Mouse (Mus musculus) limb, embryonic 14.5 days (tissue): ENCODE data around the gene Rnf123. TPM values are rescaled to one million over a fixed set of nuclear protein-coding genes. Genes with fewer than 3 reads are reported as not detected.
A peak's percentile ranks its signal among the peaks of the same experiment; 100 is the strongest.

Source experiments
- ATAC-seq: fragments of 200-750 bp; cut with Nextera tagmentation; 2 replicates; pipeline ENCODE4 v1.8.0; 2017; ENCODE audit warnings: low read depth, moderate number of reproducible peaks, moderate TSS enrichment; ENCODE audit not compliant: low FRiP score
- DNase-seq: peaks from one replicate; pipeline ENCODE4 v3.0.0-alpha.2; 2015; ENCODE audit warnings: low spot score
- H3K27ac ChIP-seq: fragments of 300-500 bp; sonication (generic); replicated peaks from 2 replicates; pipeline ENCODE4 v1.5.1; 2014; ENCODE audit warnings: low read depth, mild to moderate bottlenecking, low read length, moderate library complexity, mixed read lengths
- H3K27me3 ChIP-seq: fragments of 300-500 bp; sonication (generic); 2 replicates; pipeline ENCODE4 v1.6.1; 2014; ENCODE audit warnings: low read length, mixed read lengths; ENCODE audit not compliant: control insufficient read depth, insufficient read depth
- H3K36me3 ChIP-seq: fragments of 300-500 bp; sonication (generic); 2 replicates; pipeline ENCODE4 v1.6.1; 2014; ENCODE audit warnings: mild to moderate bottlenecking, low read length, moderate library complexity, mixed read lengths; ENCODE audit not compliant: control insufficient read depth, insufficient read depth
- H3K4me1 ChIP-seq: fragments of 300-500 bp; sonication (generic); 2 replicates; pipeline ENCODE4 v1.6.1; 2014; ENCODE audit warnings: antibody characterized with exemption, low read length, mixed read lengths; ENCODE audit not compliant: control insufficient read depth, insufficient read depth
- H3K4me2 ChIP-seq: fragments of 300-500 bp; sonication (generic); replicated peaks from 2 replicates; pipeline ENCODE4 v1.6.1; 2014; ENCODE audit warnings: low read depth, mild to moderate bottlenecking, low read length, moderate library complexity; ENCODE audit not compliant: severe bottlenecking
- H3K4me3 ChIP-seq: fragments of 300-500 bp; sonication (generic); replicated peaks from 2 replicates; pipeline ENCODE4 v1.5.1; 2014; ENCODE audit warnings: low read length
- H3K9ac ChIP-seq: fragments of 300-500 bp; sonication (generic); 2 replicates; pipeline ENCODE4 v1.6.1; 2014; ENCODE audit warnings: mild to moderate bottlenecking, low read depth, low read length, moderate library complexity; ENCODE audit not compliant: severe bottlenecking
- H3K9me3 ChIP-seq: fragments of 300-500 bp; sonication (generic); 2 replicates; pipeline ENCODE4 v1.6.1; 2016; ENCODE audit warnings: low read length; ENCODE audit not compliant: control insufficient read depth
- POLR2A ChIP-seq: fragments of 200-500 bp; IDR thresholded peaks from 2 replicates; pipeline ENCODE4 v1.8.0; 2012; ENCODE audit warnings: inconsistent platforms, mild to moderate bottlenecking, moderate library complexity, borderline replicate concordance; ENCODE audit not compliant: insufficient read depth, insufficient read length; ENCODE audit errors: extremely low read depth
- WGBS: fragments of 180-500 bp; shearing (Covaris S2); extraction: QIAGEN DNeasy Blood & Tissue Kit; methylation state at CpG from one replicate; pipeline ENCODE4 v1.1.7; 2014; 5-methylcytosine and 5-hydroxymethylcytosine counted together
- polyA plus RNA-seq, 2 experiments: library from polyadenylated mRNA; depleted of rRNA in 1 of 2; stranded (reverse) in 1 of 2; unstranded in 1 of 2; fragments of >200 nt; fragmentation: Nextera tagmentation in 1 of 2; extraction: Ambion mirVana in 1 of 2; gene quantifications; 2 replicates each; pipeline versions ENCODE4 v1.2.1 to v1.2.3; 2012 to 2014

Rnf123 gene
- 67.9 and 89.0 TPM in 2 replicates for polyA plus RNA-seq (2012; rRNA removed)
- 32.4 and 33.0 TPM in 2 replicates for polyA plus RNA-seq (2014; fragmentation: Nextera tagmentation; extraction: Ambion mirVana)

DNA sequence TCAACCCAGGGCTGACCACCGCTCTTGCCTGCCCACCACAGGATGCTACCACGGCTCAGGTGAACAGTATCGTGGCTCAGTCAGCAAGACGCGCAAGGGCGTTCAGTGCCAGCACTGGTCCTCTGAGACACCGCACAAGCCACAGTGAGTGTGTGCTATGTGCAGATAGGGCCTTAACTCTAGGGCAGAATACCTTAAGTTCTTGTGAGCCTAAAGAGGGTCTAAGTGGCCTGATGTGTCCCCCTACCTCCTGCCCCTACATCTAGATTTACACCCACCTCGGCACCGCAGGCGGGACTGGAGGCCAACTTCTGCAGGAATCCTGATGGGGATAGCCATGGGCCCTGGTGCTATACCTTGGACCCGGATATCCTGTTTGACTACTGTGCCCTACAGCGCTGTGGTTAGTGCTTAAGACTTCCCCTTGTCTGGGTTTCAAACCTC, at the start of gene Rnf123:
TSS of gene Rnf123 (minus strand) at position 359 of the 444 bp plus-strand sequence.
- TF ChIP-seq POLR2A: no peak
- WGBS: 33% methylated on average over 12 of the region's 12 CpGs
- Histone ChIP-seq H3K27ac (no peak within 1 kb of the TSS), H3K36me3 (peaks cover 40% of the 10 kb centered on the region), H3K9me3 (no peaks in the 10 kb centered on the region), H3K9ac (peak within 1 kb of the TSS; percentile 12; the same call in 1 of the 2 replicates), H3K4me3 (peak within 1 kb of the TSS; percentile 11; the same call in 1 of the 2 replicates), H3K27me3 (peaks cover 20% of the 10 kb centered on the region; the same call in 1 of the 2 replicates), H3K4me2 (peak within 1 kb of the TSS; percentile 26), H3K4me1 (peaks cover 14% of the 10 kb centered on the region)
- ATAC-seq (no peak), DNase-seq (no peak)

DNA sequence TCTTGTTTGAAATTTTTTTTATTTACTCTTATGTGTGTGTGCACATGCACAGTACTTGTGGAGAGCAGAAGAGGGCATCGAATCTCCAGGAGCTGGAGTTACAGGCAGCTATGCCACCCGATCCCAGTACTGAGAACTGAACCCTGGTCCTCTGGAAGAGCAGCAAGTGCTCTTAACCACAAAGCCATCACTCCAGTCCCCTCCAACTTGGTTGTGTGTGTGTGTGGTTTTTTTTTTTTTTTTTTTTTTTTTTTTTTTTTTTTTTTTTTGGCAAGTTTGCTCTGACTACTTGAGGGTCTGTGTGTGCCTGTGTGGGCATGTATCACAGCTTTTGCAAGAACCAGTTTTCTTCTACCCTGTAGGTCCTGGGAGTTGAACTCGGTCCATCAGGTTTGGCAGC, 49.2 kb upstream of the Rnf123 start:
- no peak for ATAC-seq
- whole genome bisulfite sequencing: 89% methylated on average over 3 of the region's 3 CpGs
- Histone ChIP-seq H3K9ac (no peak overlapping the region), H3K36me3 (no peaks in the 10 kb centered on the region), H3K4me2 (no peak overlapping the region), H3K4me3 (no peak overlapping the region), H3K27ac (no peak overlapping the region), H3K4me1 (peaks cover 5% of the 10 kb centered on the region), H3K27me3 (no peaks in the 10 kb centered on the region), H3K9me3 (no peaks in the 10 kb centered on the region)
- TF ChIP-seq POLR2A: no peak
- DNase-seq: no peak

DNA sequence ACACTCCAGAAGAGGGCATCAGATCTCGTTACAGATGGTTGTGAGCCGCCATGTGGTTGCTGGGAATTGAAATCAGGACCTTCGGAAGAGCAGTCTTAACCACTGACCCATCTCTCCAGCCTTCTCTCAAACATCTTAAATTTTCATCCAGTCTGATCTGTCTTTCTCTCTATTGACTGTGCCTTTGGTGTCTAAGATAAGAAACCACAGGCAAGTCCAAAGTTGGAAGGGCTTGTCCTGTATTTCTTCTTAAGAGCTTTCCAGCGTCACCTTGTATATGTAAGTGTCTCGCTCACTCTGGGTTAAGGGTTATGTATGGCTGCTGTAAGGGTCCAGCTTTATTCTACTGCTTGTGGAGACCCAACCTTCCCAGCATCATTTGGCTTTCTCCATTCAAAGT, 48.4 kb upstream of the Rnf123 start:
- no peak overlapping the region for H3K4me3 ChIP-seq
- ATAC-seq (no peak), DNase-seq (no peak)
- TF ChIP-seq POLR2A: no peak
- no peak overlapping the region for H3K4me2 ChIP-seq
- no peak overlapping the region for H3K27ac ChIP-seq
- no peaks in the 10 kb centered on the region for H3K27me3 ChIP-seq
- 90% methylated on average over 5 of the region's 5 CpGs for whole genome bisulfite sequencing
- H3K4me1 ChIP-seq: no peaks in the 10 kb centered on the region
- no peaks in the 10 kb centered on the region for H3K9me3 ChIP-seq
- no peaks in the 10 kb centered on the region for H3K36me3 ChIP-seq
- no peak overlapping the region for H3K9ac ChIP-seq

DNA sequence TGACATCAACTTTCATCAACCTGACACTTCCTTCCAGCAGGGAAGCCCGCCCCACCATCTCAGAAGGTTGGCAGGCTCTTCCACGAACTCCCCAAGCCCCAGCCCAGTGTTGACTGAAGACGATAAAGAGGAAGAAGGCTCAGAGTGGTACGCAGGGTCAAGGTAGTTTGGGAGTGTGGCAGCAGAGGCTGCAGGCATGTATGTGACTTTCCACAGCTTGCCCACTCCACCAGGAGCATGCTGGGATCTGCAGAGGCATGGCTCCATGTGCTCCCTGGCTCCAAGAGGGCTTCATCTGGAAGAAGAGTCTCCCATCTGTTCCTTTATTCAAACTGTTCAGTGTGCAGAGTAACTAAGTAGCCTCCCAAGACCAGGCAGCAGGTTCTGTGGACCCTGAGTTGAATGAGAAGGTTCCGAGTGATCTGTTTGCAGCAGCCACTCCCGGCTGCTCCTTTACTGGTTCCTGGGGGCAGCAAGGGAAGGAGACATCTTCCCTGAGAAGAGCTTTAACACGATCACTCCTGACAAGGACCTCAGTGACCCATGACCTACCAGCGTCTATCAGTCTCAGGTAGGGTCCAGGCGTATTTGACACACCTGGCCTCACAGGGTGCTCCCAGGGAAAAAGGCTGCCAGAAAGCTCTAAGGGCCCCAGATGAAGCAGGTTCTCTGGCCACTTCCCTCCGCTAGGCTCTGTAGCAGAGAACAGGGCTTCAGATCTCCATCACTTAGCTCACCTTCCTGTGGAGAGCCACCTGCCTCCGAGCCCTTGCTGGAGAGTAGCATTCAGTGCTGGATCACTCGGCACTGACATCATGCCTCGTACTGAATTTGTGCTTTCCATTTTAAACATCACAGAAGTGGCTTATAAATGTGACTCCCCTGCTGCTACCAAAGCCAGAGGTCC, 46.1 kb upstream of the Rnf123 start:
- ATAC-seq (no peak), DNase-seq (no peak)
- Histone ChIP-seq H3K4me2 (no peak overlapping the region), H3K4me1 (no peaks in the 10 kb centered on the region), H3K9me3 (no peaks in the 10 kb centered on the region), H3K36me3 (no peaks in the 10 kb centered on the region), H3K27me3 (no peaks in the 10 kb centered on the region), H3K4me3 (no peak overlapping the region), H3K27ac (no peak overlapping the region), H3K9ac (no peak overlapping the region)
- WGBS: 73% methylated on average over 13 of the region's 13 CpGs
- TF ChIP-seq POLR2A: no peak

DNA sequence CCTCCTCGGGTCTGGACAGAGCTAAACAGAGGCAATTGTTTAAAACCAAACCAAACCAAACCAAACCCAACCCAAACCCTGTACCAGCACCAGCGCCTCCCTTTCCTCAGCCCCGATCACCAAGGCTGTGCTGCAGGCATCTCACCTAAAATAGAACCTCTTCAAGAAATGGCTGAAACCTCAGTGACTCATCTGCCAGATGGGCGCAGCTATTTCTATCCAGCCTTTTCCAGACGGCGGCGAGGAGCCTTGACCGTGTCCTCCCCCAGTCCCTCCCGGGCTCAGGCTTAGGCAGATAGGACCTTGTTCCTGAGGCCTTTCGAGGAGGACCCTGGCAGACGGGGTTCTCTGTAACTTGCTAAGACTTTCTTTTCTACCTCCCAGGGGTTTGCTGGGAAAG, 45.1 kb upstream of the Rnf123 start:
- no peaks in the 10 kb centered on the region for H3K27me3 ChIP-seq
- H3K4me3 ChIP-seq: no peak overlapping the region
- no peaks in the 10 kb centered on the region for H3K9me3 ChIP-seq
- ATAC-seq (no peak), DNase-seq (no peak)
- no peak overlapping the region for H3K27ac ChIP-seq
- H3K4me1 ChIP-seq: 0 out of 2 replicates have a peak, but pooled peaks cover 3% of the 10 kb centered on the region
- no peak overlapping the region for H3K4me2 ChIP-seq
- WGBS: 83% methylated on average over 11 of the region's 11 CpGs
- H3K9ac ChIP-seq: no peak overlapping the region
- TF ChIP-seq POLR2A: no peak
- H3K36me3 ChIP-seq: no peaks in the 10 kb centered on the region
